ENCODE assay signal across 14 mouse cellular contexts in the genomic region with DNA sequence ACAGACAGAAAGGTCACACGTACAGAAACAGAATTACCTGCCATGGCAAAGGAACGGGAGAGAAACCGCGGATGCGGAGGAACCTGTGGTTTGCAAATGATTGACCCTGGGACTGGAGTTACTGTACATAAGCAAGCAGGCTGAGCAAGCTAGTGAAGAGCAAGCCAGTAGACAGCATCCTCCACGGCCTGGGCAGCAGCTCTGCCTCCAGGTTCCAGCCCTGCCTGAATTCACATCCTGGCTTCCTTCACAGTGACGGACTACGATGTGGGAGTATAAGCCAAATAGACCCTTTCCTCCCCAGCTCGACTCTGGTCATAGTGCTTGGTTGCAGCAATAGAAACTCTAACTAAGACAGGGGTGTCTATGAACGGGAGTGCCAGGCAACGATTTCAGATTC.
DNase-seq lines count a peak whose midpoint lies in the region; ATAC-seq and TF ChIP-seq lines count a peak whose summit lies in the region.
"Had no signal": no experiment of that assay in that cellular context is flagged by ENCODE, and none has a peak within 500 bp of the region (broad histone marks: within the 10 kb centered on the region; RNA-seq: fewer than 3 reads in every experiment).

No protein-coding gene starts in this region.

- H3K4me1 ChIP-seq in lung, embryonic 15.5 days, result 0 out of 2 replicates have a peak, but pooled peaks cover 8% of the 10 kb centered on the region
- H3K4me1 ChIP-seq in lung, adult 2 months (ENCODE audit: control insufficient read depth, insufficient read depth, low read length), result peaks cover 7% of the 10 kb centered on the region
- 0 out of 2 replicates have a peak, but pooled peaks cover 4% of the 10 kb centered on the region for H3K4me1 ChIP-seq in kidney, adult 2 months (ENCODE audit: control insufficient read depth, insufficient read depth, low read length)
- no peaks in the 10 kb centered on the region for H3K4me1 ChIP-seq in forebrain, postnatal 0 days (ENCODE audit: insufficient read depth)
- H3K4me1 ChIP-seq: hindbrain, embryonic 13.5 days had no signal

- peak overlapping the region; percentile 38; the same call in 1 of the 2 replicates for H3K4me2 ChIP-seq in lung, embryonic 15.5 days
- no peak overlapping the region for H3K4me2 ChIP-seq in forebrain, postnatal 0 days (ENCODE audit: low read depth)
- H3K4me2 ChIP-seq: hindbrain, embryonic 13.5 days had no signal

- H3K27me3 ChIP-seq in lung, embryonic 15.5 days, result no peaks in the 10 kb centered on the region
- H3K27me3 ChIP-seq in kidney, adult 2 months (replicated peaks; ENCODE audit: control insufficient read depth, insufficient read depth, low read length), result no peaks in the 10 kb centered on the region
- no peaks in the 10 kb centered on the region for H3K27me3 ChIP-seq in forebrain, postnatal 0 days (ENCODE audit: insufficient read depth, low read length)
- H3K27me3 ChIP-seq: hindbrain, embryonic 13.5 days had no signal

- peak; percentile 7 for DNase-seq in adrenal gland, adult 2 months
- DNase-seq in adrenal gland, postnatal 36 days, result no peak
- DNase-seq in lung, adult 2 months, result no peak
- DNase-seq in kidney, adult 2 months, result peak; percentile 46
- no peak for DNase-seq in testis, postnatal 14 days (ENCODE audit: low spot score)
- no peak for DNase-seq in forebrain, postnatal 0 days
- DNase-seq: cerebellum, adult 2 months; lung, postnatal 4 days had no signal

- H3K27ac ChIP-seq in lung, embryonic 15.5 days, result no peak overlapping the region
- H3K27ac ChIP-seq in kidney, adult 2 months (ENCODE audit: insufficient read depth, low read depth, low read length), result peak overlapping the region; percentile 27; the same call in 1 of the 2 replicates
- H3K27ac ChIP-seq in macrophage, result no peak overlapping the region
- H3K27ac ChIP-seq in forebrain, postnatal 0 days (ENCODE audit: low read depth, low read length), result no peak overlapping the region
- H3K27ac ChIP-seq: heart, embryonic 10.5 days; hindbrain, embryonic 13.5 days had no signal

- H3K36me3 ChIP-seq in lung, embryonic 15.5 days, result 0 out of 2 replicates have a peak, but pooled peaks cover 3% of the 10 kb centered on the region
- no peaks in the 10 kb centered on the region for H3K36me3 ChIP-seq in kidney, adult 2 months (ENCODE audit: control insufficient read depth, insufficient read depth, low read length)
- no peaks in the 10 kb centered on the region for H3K36me3 ChIP-seq in macrophage (ENCODE audit: inconsistent target)
- no peaks in the 10 kb centered on the region for H3K36me3 ChIP-seq in forebrain, postnatal 0 days (ENCODE audit: insufficient read depth)
- H3K36me3 ChIP-seq: heart, embryonic 10.5 days; hindbrain, embryonic 13.5 days had no signal

- H3K79me2 ChIP-seq in macrophage (ENCODE audit: inconsistent target), result no peaks in the 10 kb centered on the region

- no peak for TF ChIP-seq CTCF in lung, adult 2 months (IDR thresholded peaks at IDR 0.05; ENCODE audit: insufficient read depth, low read length)
- no peak for TF ChIP-seq CTCF in kidney, adult 2 months (conservative IDR thresholded peaks at IDR 0.05; ENCODE audit: insufficient read depth, insufficient read length, low read depth, low read length)
- no peak for TF ChIP-seq CTCF in forebrain, postnatal 0 days (IDR thresholded peaks at IDR 0.05; ENCODE audit: low read depth)

- H3K4me3 ChIP-seq in lung, embryonic 15.5 days, result no peak overlapping the region
- no peak overlapping the region for H3K4me3 ChIP-seq in lung, adult 2 months (replicated peaks; ENCODE audit: extremely low read depth, low read depth, low read length)
- peak overlapping the region; percentile 61 for H3K4me3 ChIP-seq in kidney, adult 2 months (ENCODE audit: insufficient read depth, low read depth, low read length)
- H3K4me3 ChIP-seq in macrophage (ENCODE audit: inconsistent target), result peak overlapping the region; percentile 10; the same call in 1 of the 2 replicates
- H3K4me3 ChIP-seq in forebrain, postnatal 0 days (ENCODE audit: low read depth, low read length), result no peak overlapping the region
- H3K4me3 ChIP-seq: erythroblast, embryonic 14.5 days; heart, embryonic 10.5 days; hindbrain, embryonic 13.5 days had no signal

- H3K9ac ChIP-seq in lung, embryonic 15.5 days, result no peak overlapping the region
- no peak overlapping the region for H3K9ac ChIP-seq in forebrain, postnatal 0 days
- H3K9ac ChIP-seq: hindbrain, embryonic 13.5 days had no signal

- ATAC-seq in lung, embryonic 15.5 days (ENCODE audit: borderline replicate concordance, extremely low read depth, low FRiP score, low TSS enrichment), result no peak
- ATAC-seq in forebrain, postnatal 0 days, result no peak
- ATAC-seq: intestine, postnatal 0 days had no signal

- WGBS in lung, embryonic 15.5 days, result 82% methylated on average over 11 of the region's 11 CpGs
- WGBS in lung, adult 2 months, result 69% methylated on average over 11 of the region's 11 CpGs
- 44% methylated on average over 11 of the region's 11 CpGs for WGBS in kidney, adult 2 months
- 75% methylated on average over 11 of the region's 11 CpGs for WGBS in macrophage (ENCODE audit: missing documents)
- WGBS in forebrain, postnatal 0 days, result 92% methylated on average over 11 of the region's 11 CpGs

- no peaks in the 10 kb centered on the region for H3K9me3 ChIP-seq in lung, embryonic 15.5 days
- no peaks in the 10 kb centered on the region for H3K9me3 ChIP-seq in forebrain, postnatal 0 days (ENCODE audit: low read length)
- H3K9me3 ChIP-seq: heart, embryonic 10.5 days; hindbrain, embryonic 13.5 days had no signal

- TF ChIP-seq POLR2A in lung, adult 2 months (IDR thresholded peaks at IDR 0.05; ENCODE audit: borderline replicate concordance, extremely low read depth, low read depth, low read length), result no peak
- no peak for TF ChIP-seq POLR2A in kidney, adult 2 months (IDR thresholded peaks at IDR 0.05; ENCODE audit: low read depth, low read length)

Comparison
In these comparisons a context has a peak if more than half of its experiments do, and no peak if none do; other contexts are left out.
1. DNase-seq: peak in adrenal gland, adult 2 months (single experiment) and kidney, adult 2 months (single experiment); none in adrenal gland, postnatal 36 days (0 of 2), lung, adult 2 months (single experiment), testis, postnatal 14 days (single experiment) and forebrain, postnatal 0 days (single experiment).
2. H3K4me3 ChIP-seq: peak in kidney, adult 2 months (single experiment) and macrophage (single experiment); none in lung, embryonic 15.5 days (single experiment), lung, adult 2 months (single experiment) and forebrain, postnatal 0 days (single experiment).